Mouse (Mus musculus): ENCODE measurements at regions not wholly inside any gene's neighbourhood (a gene's known extent, or its start where the extent isn't known, plus 50 kb on each side); places are given as distances from the start of the nearest gene placed in this dataset.

- Histone ChIP-seq H3K9ac (replicated peaks; ENCODE audit: low read depth, low read length) (no peak overlapping the region), H3K4me1 (ENCODE audit: control insufficient read depth, insufficient read depth) (no peaks in the 10 kb centered on the region), H3K27ac (ENCODE audit: low read depth) (no peak overlapping the region), H3K27me3 (ENCODE audit: control insufficient read depth, insufficient read depth, low read length) (peaks cover 22% of the 10 kb centered on the region; the same call in 1 of the 2 replicates), H3K4me2 (ENCODE audit: low read depth, low read length) (no peak overlapping the region), H3K4me3 (ENCODE audit: low read depth, low read length) (no peak overlapping the region), H3K9me3 (replicated peaks; ENCODE audit: control insufficient read depth, low read length) (no peaks in the 10 kb centered on the region), H3K36me3 (replicated peaks; ENCODE audit: control insufficient read depth, insufficient read depth, low read length) (no peaks in the 10 kb centered on the region)
- ATAC-seq (ENCODE audit: insufficient read depth, low read depth) (no peak), DNase-seq (ENCODE audit: low spot score) (no peak)
- WGBS, result 76% methylated on average over 4 of the region's 4 CpGs
- TF ChIP-seq EP300 (IDR thresholded peaks at IDR 0.05; ENCODE audit: low read depth) (no peak), CTCF (IDR thresholded peaks at IDR 0.05; ENCODE audit: low read depth) (no peak)
These were observed 117.0 kb upstream of the Ccnd2 start for GRCm38 (mm10) chr6:127269021-127269420.

- ATAC-seq (ENCODE audit: insufficient read depth, low read depth), result no peak
- no peak overlapping the region for H3K4me3 ChIP-seq (ENCODE audit: low read depth, low read length)
- H3K4me2 ChIP-seq (ENCODE audit: low read depth, low read length), result no peak overlapping the region
- H3K9ac ChIP-seq (replicated peaks; ENCODE audit: low read depth, low read length), result no peak overlapping the region
- WGBS, result 68% methylated on average over 7 of the region's 7 CpGs
- peaks cover under 1% of the 10 kb centered on the region for H3K4me1 ChIP-seq (ENCODE audit: control insufficient read depth, insufficient read depth)
- peaks cover 22% of the 10 kb centered on the region; the same call in 1 of the 2 replicates for H3K27me3 ChIP-seq (ENCODE audit: control insufficient read depth, insufficient read depth, low read length)
- no peaks in the 10 kb centered on the region for H3K9me3 ChIP-seq (replicated peaks; ENCODE audit: control insufficient read depth, low read length)
- TF ChIP-seq EP300 (IDR thresholded peaks at IDR 0.05; ENCODE audit: low read depth) (no peak), CTCF (IDR thresholded peaks at IDR 0.05; ENCODE audit: low read depth) (no peak)
- DNase-seq (ENCODE audit: low spot score), result no peak
- no peaks in the 10 kb centered on the region for H3K36me3 ChIP-seq (replicated peaks; ENCODE audit: control insufficient read depth, insufficient read depth, low read length)
- H3K27ac ChIP-seq (ENCODE audit: low read depth), result no peak overlapping the region
These were observed 117.6 kb upstream of the Ccnd2 start for GRCm38 (mm10) chr6:127269525-127270044.

- no peak for DNase-seq (ENCODE audit: low spot score)
- 91% methylated on average over 9 of the region's 9 CpGs for WGBS
- no peak overlapping the region for H3K4me2 ChIP-seq (ENCODE audit: low read depth, low read length)
- H3K27me3 ChIP-seq (ENCODE audit: control insufficient read depth, insufficient read depth, low read length), result peaks cover 22% of the 10 kb centered on the region; the same call in 1 of the 2 replicates
- no peak for ATAC-seq (ENCODE audit: insufficient read depth, low read depth)
- no peak overlapping the region for H3K9ac ChIP-seq (replicated peaks; ENCODE audit: low read depth, low read length)
- H3K36me3 ChIP-seq (replicated peaks; ENCODE audit: control insufficient read depth, insufficient read depth, low read length), result no peaks in the 10 kb centered on the region
- no peaks in the 10 kb centered on the region for H3K9me3 ChIP-seq (replicated peaks; ENCODE audit: control insufficient read depth, low read length)
- no peak for TF ChIP-seq EP300 (IDR thresholded peaks at IDR 0.05; ENCODE audit: low read depth)
- H3K4me3 ChIP-seq (ENCODE audit: low read depth, low read length), result no peak overlapping the region
- H3K4me1 ChIP-seq (ENCODE audit: control insufficient read depth, insufficient read depth), result peaks cover 6% of the 10 kb centered on the region
- no peak overlapping the region for H3K27ac ChIP-seq (ENCODE audit: low read depth)
These were observed 118.8 kb upstream of the Ccnd2 start for GRCm38 (mm10) chr6:127270774-127271173.

GRCm38 (mm10) chr6:127271418-127271817 is 119.4 kb upstream of the Ccnd2 start:
- no peaks in the 10 kb centered on the region for H3K36me3 ChIP-seq (replicated peaks; ENCODE audit: control insufficient read depth, insufficient read depth, low read length)
- peaks cover 22% of the 10 kb centered on the region; the same call in 1 of the 2 replicates for H3K27me3 ChIP-seq (ENCODE audit: control insufficient read depth, insufficient read depth, low read length)
- no peak for DNase-seq (ENCODE audit: low spot score)
- TF ChIP-seq EP300 (IDR thresholded peaks at IDR 0.05; ENCODE audit: low read depth) (no peak), CTCF (IDR thresholded peaks at IDR 0.05; ENCODE audit: low read depth) (no peak)
- H3K27ac ChIP-seq (ENCODE audit: low read depth), result no peak overlapping the region
- H3K4me3 ChIP-seq (ENCODE audit: low read depth, low read length), result no peak overlapping the region
- no peak for ATAC-seq (ENCODE audit: insufficient read depth, low read depth)
- peaks cover 6% of the 10 kb centered on the region for H3K4me1 ChIP-seq (ENCODE audit: control insufficient read depth, insufficient read depth)
- H3K4me2 ChIP-seq (ENCODE audit: low read depth, low read length), result no peak overlapping the region
- WGBS, result 90% methylated on average over 3 of the region's 3 CpGs
- no peaks in the 10 kb centered on the region for H3K9me3 ChIP-seq (replicated peaks; ENCODE audit: control insufficient read depth, low read length)
- H3K9ac ChIP-seq (replicated peaks; ENCODE audit: low read depth, low read length), result no peak overlapping the region

- DNase-seq (ENCODE audit: low spot score) (peak; percentile 70), ATAC-seq (ENCODE audit: insufficient read depth, low read depth) (peak; percentile 67)
- Histone ChIP-seq H3K27me3 (ENCODE audit: control insufficient read depth, insufficient read depth, low read length) (peaks cover 16% of the 10 kb centered on the region; the same call in 1 of the 2 replicates), H3K4me2 (ENCODE audit: low read depth, low read length) (no peak overlapping the region), H3K27ac (ENCODE audit: low read depth) (no peak overlapping the region), H3K4me1 (ENCODE audit: control insufficient read depth, insufficient read depth) (peaks cover 6% of the 10 kb centered on the region), H3K9ac (replicated peaks; ENCODE audit: low read depth, low read length) (no peak overlapping the region), H3K4me3 (ENCODE audit: low read depth, low read length) (no peak overlapping the region), H3K9me3 (replicated peaks; ENCODE audit: control insufficient read depth, low read length) (no peaks in the 10 kb centered on the region), H3K36me3 (replicated peaks; ENCODE audit: control insufficient read depth, insufficient read depth, low read length) (no peaks in the 10 kb centered on the region)
- 44% methylated on average over 7 of the region's 7 CpGs for WGBS
- TF ChIP-seq EP300 (IDR thresholded peaks at IDR 0.05; ENCODE audit: low read depth), result no peak
- peak; percentile 36 for TF ChIP-seq CTCF (IDR thresholded peaks at IDR 0.05; ENCODE audit: low read depth)
These were observed 120.6 kb upstream of the Ccnd2 start for GRCm38 (mm10) chr6:127272630-127273029.

Data from heart, postnatal 0 days (tissue).